Mouse (Mus musculus): ENCODE measurements around the gene Mfsd2a.

The Mfsd2a gene

GRCm38 (mm10) chr4:122976885-122977284, 15.9 kb upstream of the Mfsd2a start:
- no peak for DNase-seq

- DNase-seq = no peak
Measured at GRCm38 (mm10) chr4:122974976-122975520, 14.1 kb upstream of the Mfsd2a start.

GRCm38 (mm10) chr4:122972056-122972455, 11.1 kb upstream of the Mfsd2a start:
- DNase-seq = no peak

- DNase-seq = no peak
Measured at GRCm38 (mm10) chr4:122971646-122972045, 10.7 kb upstream of the Mfsd2a start.

- no peak for DNase-seq
Measured at GRCm38 (mm10) chr4:122971191-122971590, 10.2 kb upstream of the Mfsd2a start.

- no peak for DNase-seq
Measured at GRCm38 (mm10) chr4:122968106-122968505, 7.1 kb upstream of the Mfsd2a start.

- no peak for DNase-seq
Measured at GRCm38 (mm10) chr4:122962751-122963150, 1.8 kb upstream of the Mfsd2a start.

- no peak for DNase-seq
Measured at GRCm38 (mm10) chr4:122961589-122961988, 601 bp upstream of the Mfsd2a start.

- no peak for DNase-seq
Measured at GRCm38 (mm10) chr4:122960321-122961099, 478 bp downstream of the Mfsd2a start.

- DNase-seq = no peak
Measured at GRCm38 (mm10) chr4:122959816-122960215, 1.2 kb downstream of the Mfsd2a start.

GRCm38 (mm10) chr4:122958491-122959031, 2.4 kb downstream of the Mfsd2a start:
- peak; percentile 43 for DNase-seq

- no peak for DNase-seq
Measured at GRCm38 (mm10) chr4:122956301-122956700, 4.7 kb downstream of the Mfsd2a start.

- peak; percentile 86 for DNase-seq
Measured at GRCm38 (mm10) chr4:122955412-122956136, 5.4 kb downstream of the Mfsd2a start.

GRCm38 (mm10) chr4:122954680-122955411, 6.1 kb downstream of the Mfsd2a start:
- DNase-seq = no peak

- no peak for DNase-seq
Measured at GRCm38 (mm10) chr4:122949096-122949495, 11.9 kb downstream of the Mfsd2a start.

- no peak for DNase-seq
Measured at GRCm38 (mm10) chr4:122947223-122947622, 13.8 kb downstream of the Mfsd2a start.

GRCm38 (mm10) chr4:122944408-122944807, 16.6 kb downstream of the Mfsd2a start:
- no peak for DNase-seq

GRCm38 (mm10) chr4:122939048-122939796, 21.8 kb downstream of the Mfsd2a start:
- DNase-seq = no peak

GRCm38 (mm10) chr4:122937489-122937888, 23.5 kb downstream of the Mfsd2a start:
- no peak for DNase-seq

GRCm38 (mm10) chr4:122935466-122936099, 25.4 kb downstream of the Mfsd2a start:
- DNase-seq = no peak

- DNase-seq = no peak
Measured at GRCm38 (mm10) chr4:122933857-122934256, 27.1 kb downstream of the Mfsd2a start.

All from right cerebral cortex, postnatal 25 days (tissue).